Mouse (Mus musculus) left cerebral cortex, adult 18-20 months (tissue): ENCODE measurements around the gene Cbwd1. TPM values are rescaled to one million over a fixed set of nuclear protein-coding genes. Genes with fewer than 3 reads are reported as not detected.
"Not testable (repeated sequence)": the region's sequence is repeated elsewhere in the genome, so short reads cannot be mapped to it uniquely, and the experiment has no call there.

Source experiments
- DNase-seq, 2 experiments: peaks; one replicate each; pipeline ENCODE4 v3.0.0; 2021 to 2022; ENCODE audit warnings: low spot score in 2 of 2, mixed read lengths in 1 of 2
- microRNA-seq, 2 experiments: library from miRNA; unstranded; fragments of <30 nt; microRNA quantifications; one replicate each; pipeline ENCODE4 v1.2.0; 2021
- total RNA-seq, 2 experiments: library from RNA; stranded (reverse); gene quantifications; 2 replicates each; pipeline ENCODE4 v1.2.3; 2021

Gene Cbwd1
- total RNA-seq, 2 experiments from 2014 or later, result 12.6 to 15.5 TPM

DNA sequence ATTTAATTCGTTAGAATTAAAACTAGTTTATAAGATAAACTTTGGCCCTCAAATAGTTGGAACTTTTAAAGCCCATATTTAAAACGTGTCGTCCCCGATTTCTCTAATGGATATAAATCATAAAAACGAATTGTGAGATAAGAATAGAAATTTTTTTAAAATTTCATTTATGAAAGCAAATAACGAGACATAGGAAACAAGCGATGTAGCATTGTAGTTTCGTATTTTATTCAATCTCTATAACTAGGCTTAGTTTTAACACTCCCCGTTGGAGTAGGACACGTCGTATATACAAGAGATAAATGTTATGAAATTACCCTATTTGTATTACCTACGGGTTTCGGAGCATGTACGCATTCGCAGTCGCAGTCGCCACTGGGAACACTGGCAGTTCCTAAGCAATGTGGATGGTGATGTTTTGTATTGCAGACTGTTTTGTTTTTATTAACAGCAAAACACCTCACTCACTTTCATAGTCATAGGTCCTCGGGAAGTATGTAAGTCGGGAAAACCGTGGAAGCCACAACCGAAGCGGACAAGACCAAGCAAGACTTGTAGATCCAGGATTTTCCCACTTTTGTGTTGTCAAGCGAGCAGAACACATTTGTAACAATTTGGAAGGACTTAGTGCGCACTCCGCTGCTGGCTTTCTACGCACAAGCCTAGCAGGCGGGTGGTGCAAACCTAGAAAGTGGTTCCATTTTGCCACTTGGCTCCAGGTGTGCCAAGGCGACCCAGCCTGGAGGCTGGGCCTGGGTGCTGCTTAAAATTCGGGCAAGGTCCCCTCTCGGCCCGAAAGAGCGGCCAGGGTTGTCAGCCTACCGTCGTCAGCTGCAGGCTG is 62.5 kb downstream of the Cbwd1 start:
- no peak for DNase-seq

DNA sequence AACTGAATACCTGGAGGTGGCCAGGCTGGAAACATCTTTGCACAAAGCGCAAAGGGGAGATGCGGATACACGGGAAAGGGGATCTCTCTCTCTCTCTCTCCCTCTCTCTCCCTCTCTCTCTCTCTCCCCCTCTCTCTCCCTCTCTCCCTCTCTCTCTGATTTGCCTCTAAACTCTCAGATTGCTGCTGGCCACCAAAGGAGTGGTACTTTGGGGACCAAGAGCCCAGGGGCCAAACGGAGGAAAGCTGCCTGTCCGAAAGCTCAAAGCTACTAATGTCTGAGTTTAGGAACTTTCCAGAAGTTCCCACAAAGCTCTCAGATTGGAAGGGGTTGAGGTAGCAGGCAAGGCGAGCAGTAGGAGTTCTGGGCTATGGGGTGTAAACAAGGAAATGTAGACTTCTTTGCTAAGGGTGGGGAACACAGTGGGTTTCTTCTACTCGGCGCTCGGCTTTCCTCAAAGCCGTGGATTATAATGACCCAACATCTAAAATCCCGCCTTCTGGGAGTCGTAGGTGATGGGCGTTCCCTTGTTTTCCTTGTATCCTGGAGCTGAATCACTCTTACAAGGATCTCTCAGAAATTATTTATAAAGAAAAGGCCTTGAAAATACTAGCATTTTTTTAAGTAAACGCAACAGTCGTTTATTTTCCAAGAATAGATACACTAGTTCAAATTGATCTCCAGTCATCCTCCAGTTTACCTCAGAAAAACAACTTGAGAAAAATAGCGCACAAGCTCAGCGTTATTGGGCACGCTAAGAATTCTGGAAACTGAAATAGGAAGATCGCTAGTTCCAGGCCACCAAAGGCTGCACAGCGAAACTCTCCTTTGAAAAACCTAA is 63.3 kb downstream of the Cbwd1 start:
- DNase-seq, result no peak

DNA sequence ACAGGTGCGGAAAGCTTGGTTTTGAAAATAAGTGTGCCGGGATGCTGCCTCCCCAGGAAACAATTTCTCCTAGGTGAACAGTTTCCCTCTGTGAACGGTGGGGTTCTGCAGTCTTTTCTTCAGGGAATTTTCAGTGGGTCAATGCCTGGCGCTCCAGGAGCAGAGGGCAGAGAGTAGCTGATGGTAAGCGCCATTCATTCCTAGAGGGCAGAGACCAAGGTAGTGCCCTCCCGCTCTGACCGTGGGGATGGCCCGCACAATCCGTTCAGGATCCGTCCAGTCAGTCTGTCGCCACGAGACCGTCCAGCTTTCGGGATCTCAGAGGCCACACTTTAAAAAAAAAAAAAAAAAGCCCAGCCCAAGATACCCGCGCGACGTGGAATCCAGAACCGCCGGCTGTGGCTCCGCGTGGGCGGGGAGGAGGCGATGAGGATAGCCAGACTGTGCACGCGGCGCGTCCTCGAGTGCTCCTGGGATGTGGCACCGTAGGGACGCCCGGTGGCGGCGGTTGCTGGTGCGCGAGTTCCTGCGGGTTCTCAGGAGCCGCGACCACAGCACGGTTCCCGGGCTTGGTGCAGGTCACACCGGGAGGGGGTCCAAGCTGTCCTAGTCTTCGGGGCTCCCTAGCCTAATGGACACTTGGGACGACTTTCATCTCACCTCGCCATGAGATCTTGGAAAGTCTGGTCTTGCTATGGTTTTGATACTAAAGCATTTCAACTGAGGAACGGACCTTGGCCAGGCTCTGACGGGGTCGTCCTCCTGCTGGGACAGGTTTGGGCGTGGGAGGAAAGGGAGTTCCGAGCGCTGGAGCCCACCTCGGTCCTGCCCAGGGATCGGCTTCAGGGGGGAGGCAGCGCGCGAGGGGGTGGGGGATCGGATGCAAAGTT is 64.2 kb downstream of the Cbwd1 start:
- DNase-seq, result no peak

DNA sequence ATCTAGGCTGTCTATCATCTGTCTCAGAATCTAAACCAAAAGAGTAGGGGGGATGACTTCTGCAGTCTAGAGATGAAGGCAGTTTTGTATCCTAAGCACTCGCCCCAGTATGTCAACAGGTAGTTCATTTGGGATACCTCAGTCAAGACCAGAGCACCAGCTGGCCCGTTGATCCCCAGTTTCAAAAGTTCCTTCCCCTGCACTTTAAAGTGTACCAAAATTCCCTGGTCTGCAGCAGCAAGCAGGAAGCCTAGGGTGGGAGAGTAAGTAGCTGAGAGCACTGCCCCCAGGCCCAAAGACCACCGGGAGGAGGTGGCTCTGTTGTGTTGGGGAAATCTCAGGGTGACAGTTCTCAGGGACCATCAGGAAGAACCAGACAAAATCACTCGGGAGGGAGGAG is 64.9 kb downstream of the Cbwd1 start:
- no peak for DNase-seq

DNA sequence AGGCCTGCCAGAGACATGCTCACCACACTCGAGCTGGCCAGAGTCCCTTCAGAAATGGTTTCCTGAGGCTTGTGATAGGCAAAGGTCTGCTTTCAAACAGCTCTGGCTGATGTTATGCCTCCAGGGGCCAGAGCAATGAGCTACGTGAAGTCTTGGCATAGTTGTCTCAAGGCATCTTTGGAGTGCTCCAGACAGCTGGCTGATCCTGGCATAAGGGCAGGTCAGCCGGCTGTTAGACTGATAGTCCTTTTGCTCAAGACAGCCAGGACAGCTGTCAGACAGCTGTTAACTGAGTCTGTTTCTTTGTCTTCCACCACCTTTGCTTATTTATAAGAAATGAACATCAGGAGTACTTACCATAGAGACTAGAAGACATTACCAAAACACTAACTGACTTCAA is 74.5 kb downstream of the Cbwd1 start:
- no peak for DNase-seq

DNA sequence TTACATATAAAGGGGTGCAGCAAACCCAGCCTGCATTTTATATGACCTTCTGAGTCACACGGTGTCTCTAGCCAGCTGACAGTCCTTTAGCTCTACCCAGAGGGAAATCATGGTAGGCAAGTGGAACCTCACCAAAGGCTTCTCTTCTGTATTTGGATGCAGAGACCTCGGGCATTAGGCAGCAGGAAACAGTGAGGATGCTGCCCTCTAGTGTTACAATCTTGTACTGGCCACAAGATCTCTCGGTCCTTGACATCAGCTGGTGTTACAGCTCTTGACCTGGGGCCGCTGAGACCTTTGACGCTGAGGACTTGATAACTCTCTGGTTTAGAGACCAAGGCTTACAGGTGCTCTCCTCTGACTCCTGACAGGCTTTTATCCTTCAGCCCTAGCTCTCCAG is 75.9 kb downstream of the Cbwd1 start:
- DNase-seq, result peak; percentile 51 to 59

DNA sequence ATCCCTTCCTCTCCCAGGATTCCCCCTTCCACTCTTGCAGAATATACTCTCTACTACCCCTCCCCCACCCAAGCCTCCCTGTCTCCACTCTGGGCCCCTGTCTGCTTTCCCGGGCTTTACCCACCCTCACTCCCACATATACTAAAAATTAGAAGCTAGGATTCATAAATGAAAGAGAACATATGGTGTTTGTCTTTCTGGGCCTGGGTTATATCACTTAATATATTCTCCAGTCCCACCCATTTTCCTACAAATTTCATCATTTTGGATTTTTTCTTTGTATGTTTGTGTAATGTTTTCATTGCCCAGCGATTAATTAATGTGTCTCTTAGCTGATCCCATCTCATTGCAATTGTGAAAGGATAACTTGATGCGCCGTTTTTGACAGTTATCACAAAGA is 80.2 kb downstream of the Cbwd1 start:
- no peak for DNase-seq

DNA sequence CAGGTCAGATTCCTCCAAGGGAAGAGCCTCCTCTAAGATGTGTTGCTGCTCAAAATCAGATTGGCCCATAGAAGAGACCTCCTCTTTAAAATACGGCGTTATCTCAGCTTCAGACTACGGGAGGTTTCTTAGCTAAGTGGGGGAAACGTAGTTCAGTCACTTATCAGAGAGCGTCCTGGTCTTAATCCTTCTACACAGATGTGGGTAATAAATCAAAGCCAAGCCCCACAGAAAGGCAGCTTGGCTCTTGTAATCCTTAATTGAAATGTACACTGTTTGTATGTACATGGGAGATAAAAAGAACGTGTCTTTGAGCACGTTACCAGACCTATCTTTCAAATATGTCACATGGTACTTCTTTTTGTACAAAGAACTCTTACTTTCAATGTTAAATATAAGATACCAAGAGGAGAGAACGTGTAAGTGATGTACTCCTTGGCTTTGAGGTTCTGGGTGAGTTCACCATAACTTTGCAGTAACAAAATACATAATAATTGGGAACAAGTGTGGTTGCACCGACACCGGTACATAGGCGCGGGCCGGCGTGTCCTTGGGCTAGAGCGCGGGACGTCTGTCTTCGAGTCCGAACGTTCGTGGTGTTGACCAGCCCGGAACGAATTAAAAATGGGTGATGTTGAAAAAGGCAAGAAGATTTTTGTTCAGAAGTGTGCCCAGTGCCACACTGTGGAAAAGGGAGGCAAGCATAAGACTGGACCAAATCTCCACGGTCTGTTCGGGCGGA is 86.1 kb downstream of the Cbwd1 start, which contains the start of gene Gm10053:
TSS of gene Gm10053 (plus strand) at position 558 of the 742 bp plus-strand sequence.
- DNase-seq, result not testable (repeated sequence)

DNA sequence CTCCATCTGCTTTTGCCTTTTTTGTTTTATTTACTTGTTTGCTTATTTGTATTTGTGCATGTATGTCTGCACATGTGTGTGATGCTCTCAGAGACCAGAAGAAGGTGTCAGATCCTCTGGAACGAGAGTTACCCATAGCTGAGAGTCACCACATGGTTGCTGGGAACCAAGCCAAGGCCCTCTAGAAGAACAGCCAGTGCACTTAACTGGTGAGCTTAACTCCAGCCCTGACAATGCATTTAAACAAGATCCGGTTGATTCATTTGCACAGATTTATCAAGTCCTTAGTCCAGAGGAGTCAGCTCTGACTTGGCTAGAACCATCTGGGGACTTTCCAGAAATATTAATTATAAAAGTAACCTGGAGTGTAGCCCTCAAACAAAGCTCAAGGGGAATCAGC is 87.5 kb downstream of the Cbwd1 start:
- DNase-seq, result no peak

DNA sequence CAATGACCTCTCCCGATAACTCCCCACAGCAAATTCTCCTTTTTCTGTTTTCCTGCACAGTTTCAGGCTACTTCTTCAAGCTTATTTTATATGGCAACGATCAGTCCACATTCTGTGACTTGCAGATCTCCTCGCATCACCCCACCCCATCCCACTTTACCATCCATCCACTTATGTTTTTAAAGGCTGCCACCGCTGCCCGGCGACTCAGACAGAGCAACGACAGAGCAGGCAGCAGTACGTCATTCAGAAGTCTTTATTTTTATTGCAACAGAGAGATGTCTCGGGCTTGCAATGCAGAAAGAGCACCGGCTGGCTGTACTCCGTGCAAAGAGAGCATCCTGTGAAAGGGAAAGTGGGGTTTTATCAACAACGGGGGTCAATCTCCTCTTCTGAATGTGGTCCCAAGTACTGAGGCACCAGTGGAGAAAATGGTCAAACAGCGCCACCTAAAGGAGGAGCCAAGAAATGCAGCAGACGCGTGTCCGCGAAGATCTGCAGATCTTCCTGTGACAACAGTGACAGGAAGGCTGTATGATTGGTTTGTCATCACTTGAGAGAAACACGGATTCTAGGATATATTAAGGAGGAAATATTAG is 90.3 kb downstream of the Cbwd1 start:
- peak; percentile 75 to 79 for DNase-seq

Small RNA genes within 50 kb of the gene (microRNA-seq; reads per million reads assigned to microRNA genes)
- gene Mir3084-1, result 0 reads per million in 2 experiments

Other genes with a start within 250 kb of the Cbwd1 start
- 1 to 10 TPM; 6.9 to 8.8 TPM for gene Pgm5, start 99.8 kb downstream of the Cbwd1 start, total RNA-seq
- gene Gm10053, start 85.9 kb downstream of the Cbwd1 start, total RNA-seq, result 100 to 1,000 TPM; 185 to 209 TPM
- not detected for gene Foxd4, start 60.4 kb downstream of the Cbwd1 start, total RNA-seq
- gene Dock8, start 37.9 kb upstream of the Cbwd1 start, total RNA-seq, result 1 to 10 TPM; 2.5 to 3.3 TPM